Mouse (Mus musculus) c-Kit-negative CD71-positive TER-119-positive erythroid progenitor cells, embryonic 14.5 days (primary cell): ENCODE measurements around the gene Prr12.
"Not testable (repeated sequence)": the region's sequence is repeated elsewhere in the genome, so short reads cannot be mapped to it uniquely, and the experiment has no call there.

Experiments used
- DNase-seq: peaks from one replicate; pipeline ENCODE4 v3.0.0-alpha.2; 2013; ENCODE audit warnings: low read depth, low spot score

The Prr12 gene

GRCm38 (mm10) chr7:45024281-45025248, 28.1 kb downstream of the Prr12 start:
- DNase-seq, result no peak

DNA sequence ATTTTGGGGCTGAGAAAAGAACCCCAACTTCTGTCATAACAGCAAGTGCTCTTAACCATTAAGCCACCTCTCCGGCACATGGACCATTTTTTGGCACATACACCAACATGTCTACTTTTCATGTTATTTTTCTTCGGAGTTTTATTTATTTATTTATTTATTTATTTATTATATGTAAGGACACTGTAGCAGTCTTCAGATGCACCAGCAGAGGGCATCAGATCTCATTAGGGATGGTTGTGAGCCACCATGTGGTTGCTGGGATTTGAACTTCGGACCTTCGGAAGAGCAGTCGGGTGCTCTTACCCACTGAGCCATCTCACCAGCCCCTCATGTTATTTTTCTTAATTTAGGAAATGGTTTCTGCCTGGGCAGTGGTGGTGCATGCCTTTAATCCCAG, 29.0 kb downstream of the Prr12 start:
- DNase-seq, result not testable (repeated sequence)

DNA sequence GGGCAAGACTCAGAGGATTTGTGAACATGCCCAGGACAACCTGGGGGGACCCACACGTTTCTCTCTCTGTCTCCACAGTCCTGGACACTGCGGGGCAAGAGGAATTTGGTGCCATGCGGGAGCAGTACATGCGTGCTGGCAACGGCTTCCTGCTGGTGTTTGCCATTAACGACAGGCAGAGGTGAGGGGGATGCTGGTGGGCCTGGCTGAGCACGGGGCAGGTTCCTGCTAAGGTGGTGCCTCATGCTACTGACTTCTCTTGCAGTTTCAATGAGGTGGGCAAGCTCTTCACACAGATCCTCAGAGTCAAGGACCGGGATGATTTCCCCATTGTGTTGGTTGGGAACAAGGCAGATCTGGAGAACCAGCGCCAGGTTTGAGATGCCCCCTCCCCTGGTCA, 32.5 kb downstream of the Prr12 start:
- no peak for DNase-seq

DNA sequence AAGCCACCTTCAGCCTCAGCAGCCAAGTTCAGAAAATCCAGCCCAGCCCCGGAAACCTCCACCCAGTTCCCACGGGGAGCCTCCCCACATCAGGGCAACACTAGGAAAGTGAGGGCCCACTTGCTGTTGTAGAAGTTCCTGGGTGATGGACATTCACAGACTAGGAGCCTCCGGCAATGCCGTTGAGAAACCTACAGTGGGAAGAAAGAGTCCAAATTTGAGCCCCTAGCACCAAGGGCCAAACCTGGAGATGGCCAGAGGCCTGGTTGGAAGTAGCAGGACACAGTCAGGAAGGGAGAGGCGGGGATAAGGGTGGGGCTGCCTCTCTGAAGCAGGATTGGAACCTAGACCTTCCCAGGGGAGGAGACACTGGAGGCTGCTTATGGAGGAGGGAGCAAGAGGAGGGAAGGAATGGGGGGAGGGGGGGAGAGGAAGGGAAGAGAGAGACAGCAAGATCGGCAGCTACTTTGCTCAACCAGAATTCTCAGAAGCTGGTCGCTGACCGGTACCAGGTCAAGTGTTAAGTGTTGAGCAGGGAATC, 33.6 kb downstream of the Prr12 start:
- no peak for DNase-seq

GRCm38 (mm10) chr7:45017242-45018061, 35.2 kb downstream of the Prr12 start, which contains the start of gene Rras:
Rras (plus strand) TSS chr7:45017961.
- peak; percentile 93 for DNase-seq

DNA sequence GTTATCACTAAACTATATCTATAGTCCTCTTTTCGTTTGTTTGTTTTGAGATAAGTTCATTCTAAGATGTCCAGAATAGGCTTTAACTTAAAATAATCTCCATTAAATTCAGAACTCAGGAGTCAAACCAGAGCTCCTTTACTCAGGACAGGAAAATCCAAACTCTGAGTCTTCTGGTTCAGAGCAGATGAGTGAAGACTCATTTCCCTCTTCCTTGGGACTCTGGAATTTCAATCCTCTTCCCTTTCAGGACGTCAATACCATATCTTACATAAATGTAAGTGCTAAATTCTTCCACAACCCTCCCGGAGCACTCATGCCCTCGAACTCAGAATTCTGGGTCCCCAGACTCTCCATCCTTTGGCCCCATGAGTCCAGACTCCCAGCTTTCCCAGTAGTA, 35.9 kb downstream of the Prr12 start:
- DNase-seq, result no peak

DNA sequence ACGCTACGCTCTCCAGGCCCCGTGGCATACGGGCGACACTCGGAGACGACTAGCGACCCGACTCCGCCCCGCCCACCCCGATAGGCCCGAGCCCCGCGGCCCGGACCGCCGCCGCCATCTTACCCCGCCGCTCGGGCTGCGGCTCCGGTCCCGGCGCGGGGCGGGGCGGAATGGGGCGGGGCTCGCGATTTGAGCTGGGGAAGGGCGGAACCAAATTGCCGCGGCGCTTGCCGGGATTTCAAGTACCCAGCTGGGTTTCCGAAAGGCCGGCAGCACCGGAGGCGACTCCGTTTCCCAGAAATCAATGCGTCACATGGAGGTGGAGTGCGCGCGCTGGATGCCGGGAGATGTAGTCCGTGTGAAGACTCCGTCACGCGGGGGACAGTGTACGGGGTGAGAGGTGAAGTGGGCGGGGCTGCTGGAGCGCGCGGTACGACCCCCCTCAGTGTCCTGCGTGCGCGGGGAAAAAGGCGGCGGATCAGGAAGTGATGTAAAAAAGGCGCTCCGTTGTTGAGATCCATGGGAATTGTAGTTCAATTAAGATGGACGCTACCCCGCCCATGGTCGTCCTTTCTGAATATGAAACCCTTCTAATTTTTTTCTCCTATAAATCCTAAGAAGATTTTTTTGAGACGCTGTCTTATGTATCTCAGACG, 36.6 kb downstream of the Prr12 start, which contains the start of gene Scaf1:
TSS of gene Scaf1 (minus strand) at position 407 of the 656 bp plus-strand sequence.
- peak; percentile 96 for DNase-seq

DNA sequence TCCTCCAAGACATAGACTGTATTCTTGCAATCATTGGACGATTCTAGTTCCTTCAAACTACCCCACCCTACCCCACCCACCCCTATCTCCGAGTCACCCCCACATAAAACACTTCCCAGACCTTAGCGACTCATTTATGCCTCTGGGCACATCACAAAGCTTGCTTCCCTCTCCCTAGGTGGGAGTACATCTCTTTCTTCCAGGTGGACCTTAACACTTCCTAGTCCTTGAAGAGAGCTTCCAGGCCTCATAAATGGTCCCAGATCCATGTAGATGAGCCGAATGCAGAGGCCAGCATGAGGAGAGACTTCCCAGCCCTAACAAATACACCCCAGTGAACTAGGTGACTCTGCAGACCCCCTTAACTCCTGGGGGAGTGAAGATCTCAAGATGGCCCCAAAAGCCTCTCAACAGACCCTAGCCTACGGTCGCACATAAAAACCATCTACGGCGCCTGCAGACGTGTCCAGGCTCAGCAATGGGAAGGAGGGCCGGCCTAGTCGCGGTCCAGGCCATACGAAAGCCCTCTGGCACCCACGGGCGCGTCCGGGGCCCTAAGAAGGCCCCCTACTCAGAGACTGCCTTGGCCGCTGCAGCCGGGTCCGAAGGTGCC, 37.2 kb downstream of the Prr12 start:
- no peak for DNase-seq

- DNase-seq, result no peak
Observed at GRCm38 (mm10) chr7:45014096-45014451, 38.6 kb downstream of the Prr12 start.

DNA sequence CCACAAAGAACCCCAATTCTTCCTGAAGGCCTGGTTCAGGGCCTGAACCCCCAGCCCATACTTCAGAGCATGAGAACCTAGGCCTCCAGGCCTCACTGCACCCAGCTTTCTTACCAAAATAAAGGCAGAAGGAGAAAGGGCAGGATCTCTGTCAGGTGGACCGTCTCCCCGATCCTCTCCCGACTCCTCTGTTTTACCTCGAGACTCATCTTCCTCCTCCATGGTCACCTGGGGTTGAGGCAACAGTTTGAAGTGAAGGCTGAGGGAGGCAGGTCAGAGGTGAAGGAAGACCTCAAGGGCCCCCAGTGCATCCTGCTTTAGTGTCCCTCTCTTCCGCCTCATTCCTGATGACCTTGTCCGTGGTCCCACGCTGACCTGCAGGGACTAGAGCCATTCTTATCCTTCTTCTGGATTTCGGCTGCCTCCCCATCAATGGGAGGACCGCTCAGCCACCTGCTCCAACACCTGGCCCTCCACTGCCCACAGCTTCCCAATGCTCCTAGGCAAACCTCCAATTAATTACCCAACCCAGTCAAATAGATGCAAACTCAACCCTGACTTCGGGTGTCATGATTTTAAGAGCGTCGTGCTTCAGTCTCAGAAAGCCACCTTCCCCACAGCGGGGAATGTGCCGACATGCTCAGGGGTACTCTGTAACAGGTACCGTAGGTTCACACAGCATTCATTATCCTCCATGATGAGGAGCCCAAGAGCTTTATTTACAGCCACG, 39.1 kb downstream of the Prr12 start:
- DNase-seq, result no peak

DNA sequence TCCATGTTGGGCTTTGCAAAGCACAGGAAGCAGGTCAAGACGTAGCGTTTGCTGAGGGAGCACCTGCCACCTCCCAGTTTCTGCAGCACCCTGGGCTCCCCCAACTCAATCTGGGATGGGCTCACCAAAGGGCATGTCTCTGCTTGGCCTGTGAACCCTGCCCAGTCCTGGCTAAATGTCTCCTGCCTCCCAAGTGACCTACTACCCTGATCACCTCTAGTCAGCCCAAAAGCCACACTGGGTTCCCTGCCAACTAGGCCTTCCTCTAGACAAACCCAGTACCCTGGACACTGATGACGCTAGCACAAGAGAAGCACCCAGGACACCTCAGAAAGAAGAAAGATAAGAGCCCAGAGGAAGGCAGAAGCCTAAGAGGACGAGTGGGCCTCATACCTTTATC, 39.9 kb downstream of the Prr12 start:
- DNase-seq, result no peak

- no peak for DNase-seq
Observed at GRCm38 (mm10) chr7:45012011-45012410, 40.7 kb downstream of the Prr12 start.

DNA sequence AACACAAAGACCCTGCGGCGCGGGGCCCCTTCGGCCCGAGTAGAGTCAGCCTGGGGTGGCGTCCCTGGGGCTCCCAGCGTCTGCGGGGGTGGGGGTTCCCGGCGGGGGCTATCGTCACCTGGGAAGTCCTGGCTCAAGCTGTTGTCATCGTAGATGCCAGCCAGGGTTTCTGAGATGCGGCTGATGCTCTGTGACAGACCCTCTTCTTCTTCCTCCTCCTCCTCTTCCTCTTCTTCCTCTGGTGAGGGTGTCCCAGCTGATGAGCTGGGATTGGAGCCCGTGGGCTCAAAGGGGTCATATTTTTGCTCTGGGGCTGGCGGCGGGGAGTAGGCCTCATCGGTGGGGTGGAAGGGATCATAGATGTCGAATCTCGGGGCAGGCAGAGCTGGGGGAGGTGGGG, 44.3 kb downstream of the Prr12 start:
- DNase-seq, result no peak

- no peak for DNase-seq
Observed at GRCm38 (mm10) chr7:45007846-45008245, 44.8 kb downstream of the Prr12 start.

DNA sequence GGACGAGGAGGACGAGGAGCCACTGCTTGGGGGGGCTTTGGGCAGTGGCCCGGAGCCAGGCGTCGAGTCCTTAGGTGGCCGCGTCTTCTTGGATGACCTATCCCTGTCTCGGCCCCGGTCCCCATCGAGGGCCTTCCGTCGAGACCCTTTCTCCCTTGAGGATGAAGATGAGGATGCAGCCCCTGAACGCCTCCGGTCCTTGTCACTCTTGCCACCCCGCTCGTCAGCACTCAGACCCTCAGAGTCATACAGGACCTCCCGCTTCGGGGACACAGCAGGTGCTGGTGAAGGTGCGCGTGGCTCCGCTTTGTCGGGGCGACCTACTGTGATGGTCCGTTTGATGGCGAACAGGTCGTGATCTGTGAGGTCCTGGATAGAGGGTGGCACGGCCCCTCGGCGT, 45.5 kb downstream of the Prr12 start:
- no peak for DNase-seq

DNA sequence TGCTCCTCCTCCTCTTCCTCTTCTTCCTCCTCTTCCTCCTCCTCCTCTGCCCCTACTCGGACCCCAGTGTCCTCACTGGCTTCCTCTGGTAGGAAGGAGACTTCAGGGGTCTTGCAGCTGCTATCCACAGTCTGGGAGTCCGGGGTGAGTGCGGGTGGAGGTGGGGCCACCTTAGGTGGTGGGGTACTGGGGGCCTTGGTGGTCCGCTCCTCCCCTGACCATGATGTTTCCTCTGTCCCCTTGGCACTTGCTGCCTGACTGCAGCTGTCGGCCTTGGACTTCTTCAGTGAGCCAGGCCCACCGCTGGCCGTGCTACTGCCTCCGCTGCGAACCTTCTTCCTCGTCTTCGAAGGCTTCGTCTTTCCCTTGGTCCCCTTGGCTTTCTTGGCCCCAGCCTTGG, 46.2 kb downstream of the Prr12 start:
- DNase-seq, result no peak

DNA sequence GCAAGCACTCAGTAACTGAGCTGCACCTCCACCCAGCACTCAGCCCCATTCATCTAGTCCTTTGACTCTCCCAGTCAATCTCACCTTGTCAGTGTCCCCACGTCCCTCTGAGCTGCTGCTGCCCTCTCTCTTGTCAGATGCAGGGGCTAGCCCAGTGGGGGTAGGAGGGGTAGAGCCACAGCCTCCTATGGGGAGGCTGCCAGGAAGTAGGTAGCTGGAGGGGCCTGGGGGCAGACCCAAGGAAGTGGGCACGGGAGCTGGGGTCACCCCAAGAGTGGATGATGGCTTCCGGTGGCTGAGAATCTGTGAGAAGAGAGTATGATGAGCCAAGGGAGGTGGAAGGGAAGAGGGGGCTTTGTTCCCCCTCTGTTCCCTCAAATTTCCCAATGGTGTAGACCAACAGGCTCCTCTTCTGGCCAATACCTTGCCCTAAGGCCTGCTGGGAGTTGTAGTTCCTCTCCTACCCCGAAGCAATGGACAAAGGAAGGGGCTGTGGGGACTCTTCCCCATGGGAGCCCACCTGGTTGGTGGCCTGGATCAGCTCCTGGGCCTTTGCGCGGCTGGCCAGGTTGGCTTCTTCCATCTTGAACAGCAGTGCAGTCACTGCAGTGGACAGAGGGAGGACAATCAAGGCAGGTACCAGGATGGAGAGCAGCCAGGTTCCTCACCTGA, 47.2 kb downstream of the Prr12 start:
- DNase-seq, result no peak

- DNase-seq, result no peak
Observed at GRCm38 (mm10) chr7:45004546-45004945, 48.1 kb downstream of the Prr12 start.

DNA sequence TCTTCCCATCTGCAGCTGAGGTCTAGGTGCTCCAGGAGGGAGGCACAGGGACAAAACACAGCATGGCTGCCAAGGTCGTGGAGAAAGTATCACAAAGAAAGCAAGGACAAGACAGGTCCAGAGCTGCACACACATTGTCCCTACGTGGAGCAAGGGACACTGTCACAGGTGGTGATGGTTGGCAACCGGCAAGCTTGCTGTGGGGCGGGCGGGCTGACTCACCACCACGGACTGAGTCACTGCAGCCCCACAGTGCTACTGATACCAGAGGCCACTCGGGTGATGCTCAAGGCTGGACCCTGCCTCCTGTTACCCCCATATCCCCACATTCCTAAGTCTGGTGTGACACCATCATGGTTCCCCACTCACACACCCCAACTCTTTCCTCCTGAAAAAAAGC, 50.2 kb downstream of the Prr12 start:
- DNase-seq, result no peak

GRCm38 (mm10) chr7:45000539-45001114, 52.1 kb downstream of the Prr12 start:
- DNase-seq, result no peak
